Mouse (Mus musculus) spleen, postnatal 10 days (tissue): ENCODE results near the gene Arl4c.

Experiments
- DNase-seq, 2 experiments: peaks; one replicate each; pipeline ENCODE4 v3.0.0; 2021 to 2022; ENCODE audit warnings: low spot score in 2 of 2

Arl4c gene

DNA sequence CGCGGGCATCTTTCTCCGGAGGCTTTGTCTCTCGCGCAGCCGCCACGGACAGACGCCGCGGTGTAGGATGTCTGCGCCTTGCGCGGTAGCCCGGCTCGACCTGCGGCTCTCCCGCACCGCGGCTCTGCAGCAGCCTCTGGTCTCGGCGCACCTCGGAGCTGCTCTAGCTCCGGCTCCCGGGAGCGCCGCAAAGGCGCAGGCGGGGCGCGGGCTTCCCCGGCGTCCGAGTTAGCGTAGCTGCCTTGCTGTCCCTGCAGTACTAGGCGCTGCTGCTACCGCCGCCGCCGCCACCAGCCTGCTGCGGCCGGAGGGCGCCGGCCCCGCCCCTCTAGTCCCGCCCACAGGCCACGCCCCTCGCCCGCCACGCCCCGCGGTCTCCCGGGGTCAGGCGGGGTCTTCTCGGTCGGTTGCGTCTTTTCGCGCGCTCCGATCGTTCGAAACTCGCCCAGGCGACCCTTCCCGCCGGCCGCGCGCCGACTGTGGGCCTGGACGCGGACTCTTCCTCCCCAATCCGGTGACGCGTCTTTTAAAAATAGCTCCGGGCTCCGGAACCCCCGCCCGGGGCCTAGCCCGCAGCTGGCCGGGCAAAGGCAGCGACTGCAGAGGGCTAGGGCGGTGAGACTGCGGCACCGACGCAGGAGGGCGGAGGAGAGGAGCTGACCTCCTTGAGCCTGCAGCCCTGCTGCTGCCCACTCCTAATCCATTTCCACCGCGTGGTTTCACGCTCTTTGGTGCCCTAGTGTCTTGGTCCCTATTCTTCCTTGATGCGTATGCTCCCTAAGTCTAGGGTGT is at the start of gene Arl4c:
Gene Arl4c, minus strand, starts transcription at position 352 of the 792 bp plus-strand sequence.
- DNase-seq = peak; percentile 66 to 74

DNA sequence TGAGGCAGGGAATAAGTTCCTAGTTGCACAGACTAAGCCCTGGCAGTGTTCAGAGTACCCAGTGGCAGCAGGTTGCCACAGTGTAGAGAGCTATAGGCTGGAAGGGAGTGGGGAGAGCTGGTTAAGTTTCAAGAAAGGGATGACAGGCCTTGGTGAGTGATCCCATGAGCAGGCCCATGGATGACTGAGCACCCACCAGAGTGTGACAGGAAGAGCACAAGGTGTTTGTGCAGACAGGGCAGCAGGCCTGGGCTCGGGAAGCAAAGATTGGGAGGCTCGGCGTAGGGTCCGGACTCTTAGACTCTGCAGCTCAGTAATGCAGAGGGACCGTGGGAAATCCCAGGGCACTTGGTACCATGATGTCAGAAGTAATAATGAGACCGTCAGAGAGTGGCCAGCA is 49.3 kb upstream of the Arl4c start:
- no peak for DNase-seq

DNA sequence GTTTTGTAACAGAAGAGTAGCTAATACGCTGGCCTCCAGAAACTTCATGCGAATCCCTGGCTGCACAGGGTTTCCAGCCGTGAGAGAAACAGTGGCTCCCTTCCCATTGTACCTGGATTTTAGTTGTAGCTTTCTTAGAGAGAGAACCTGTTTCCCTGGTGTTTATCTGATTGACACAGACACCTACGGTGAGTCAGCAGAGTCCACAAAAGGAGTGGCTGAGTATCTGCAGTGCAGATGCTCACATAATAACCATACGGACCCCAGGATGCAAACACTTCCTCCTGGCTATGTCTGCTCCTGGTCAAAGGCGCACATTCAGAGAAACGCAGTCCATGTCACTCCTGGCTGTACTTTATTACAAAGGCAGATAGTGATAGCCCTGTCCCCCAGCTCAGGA is 48.6 kb upstream of the Arl4c start:
- DNase-seq = no peak

DNA sequence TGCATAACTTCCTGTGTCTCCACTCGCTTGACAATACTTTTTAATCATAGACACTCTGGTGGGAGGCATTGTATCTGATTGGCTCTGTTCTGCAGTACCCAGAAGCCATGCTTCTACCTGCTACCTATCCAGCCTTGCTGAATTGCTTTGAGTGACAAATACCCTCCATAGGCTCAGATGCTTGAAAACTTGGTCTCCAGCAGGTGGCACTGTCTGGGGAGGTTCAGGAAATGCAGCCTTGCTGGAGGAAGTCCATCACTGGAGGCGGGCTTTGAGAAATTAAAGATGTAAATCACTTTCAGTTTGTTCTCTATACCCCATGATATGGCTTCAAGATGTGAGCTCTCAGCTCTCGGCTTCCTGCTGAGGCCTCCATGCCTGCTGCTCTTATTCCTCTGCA is 48.1 kb upstream of the Arl4c start:
- no peak for DNase-seq

DNA sequence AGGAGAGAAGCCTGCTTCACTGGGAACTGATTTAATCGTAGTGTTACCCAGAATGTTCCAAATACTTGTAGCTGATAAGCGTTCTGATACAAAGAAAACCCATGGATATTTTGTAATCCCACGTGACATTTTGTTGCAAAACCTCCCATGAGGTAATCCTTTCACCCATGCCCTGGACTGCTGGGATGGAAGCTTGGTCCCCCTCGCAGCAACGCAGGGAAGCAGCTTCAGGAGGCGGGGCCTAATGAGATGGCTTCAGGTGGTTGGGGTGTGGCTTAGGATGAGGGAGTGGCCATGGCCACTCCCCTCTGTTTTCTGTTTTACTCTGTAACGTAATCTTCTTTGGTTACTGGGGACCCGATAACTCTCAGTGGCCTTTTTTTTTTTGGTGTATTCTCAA is 47.1 kb upstream of the Arl4c start:
- no peak for DNase-seq

DNA sequence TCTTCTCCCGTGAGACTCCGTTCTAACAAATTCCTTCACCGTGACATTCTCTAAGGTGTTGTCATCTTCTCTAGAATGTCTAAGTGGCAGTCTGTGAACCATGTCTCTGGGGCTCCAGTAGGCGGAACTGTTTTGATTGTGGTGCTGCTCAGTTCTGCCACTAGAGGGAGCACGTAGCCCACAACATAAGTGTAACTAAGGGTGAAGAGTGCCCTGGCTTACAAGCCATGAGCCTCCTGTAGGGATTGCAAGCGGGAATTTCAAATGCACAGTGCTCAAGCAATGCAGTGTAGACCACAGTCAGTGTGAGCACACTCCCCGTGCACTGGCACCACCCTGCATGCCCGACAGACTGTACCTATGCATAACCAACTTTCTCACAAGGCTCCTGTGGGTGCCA is 43.2 kb upstream of the Arl4c start:
- peak; percentile 20 to 69 for DNase-seq

DNA sequence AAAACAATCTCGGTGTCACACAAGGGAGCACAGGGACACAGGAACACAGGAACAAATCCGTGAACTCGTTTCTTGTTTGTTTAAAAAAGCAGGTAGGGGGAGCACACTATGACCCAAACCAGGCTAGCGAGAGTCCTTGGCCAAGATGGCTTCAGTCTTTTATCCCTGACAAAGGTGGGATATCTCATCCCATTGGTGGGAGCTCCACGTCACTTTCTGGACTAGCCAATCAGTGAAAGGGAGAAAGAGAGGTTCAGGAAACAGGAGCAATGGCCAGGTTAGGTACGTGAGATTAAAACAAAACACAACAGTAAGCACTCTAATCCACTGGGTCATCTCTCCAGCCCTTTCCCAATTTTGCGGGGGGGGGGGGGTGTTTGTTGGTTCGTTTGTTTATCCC is 42.2 kb upstream of the Arl4c start:
- DNase-seq = no peak

DNA sequence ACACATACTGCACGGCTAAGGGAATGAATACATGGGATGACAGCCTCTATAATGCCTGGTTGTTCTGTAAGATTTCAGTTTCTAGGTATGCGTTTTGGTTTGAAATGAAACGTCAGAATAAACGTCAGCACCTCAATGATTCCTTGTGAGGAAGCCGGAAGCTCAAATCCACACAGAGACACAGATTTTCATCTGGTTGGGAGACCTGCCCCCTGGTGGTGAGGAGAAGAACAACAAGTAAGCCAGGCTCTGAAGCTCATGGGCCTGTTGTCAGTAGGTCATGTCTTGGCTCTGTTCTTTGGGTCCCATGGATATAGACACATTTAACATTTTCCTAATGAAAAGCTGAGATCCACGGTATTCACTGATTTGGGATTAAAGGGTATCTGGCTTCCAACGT is 40.4 kb upstream of the Arl4c start:
- peak in 1 of 2 experiments; percentile 52 for DNase-seq

DNA sequence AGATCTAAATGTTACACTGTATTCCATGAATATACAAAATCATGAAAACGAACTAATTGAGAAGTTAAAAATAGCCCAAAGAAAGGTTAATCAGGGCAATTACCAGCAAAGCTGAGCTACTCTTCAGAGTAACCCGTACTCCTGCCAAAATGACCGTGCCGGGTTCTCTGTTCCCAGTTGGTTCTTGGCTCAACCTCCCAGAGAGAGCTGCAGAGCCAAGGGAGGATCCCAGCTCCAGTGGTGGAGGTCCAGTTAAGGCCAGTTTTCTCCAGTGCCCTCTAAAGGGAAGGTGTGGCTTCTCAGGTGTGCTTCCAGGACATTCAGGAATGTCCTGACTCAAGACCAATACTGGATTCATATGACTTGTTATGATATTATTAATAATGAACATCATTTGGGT is 37.5 kb upstream of the Arl4c start:
- DNase-seq = no peak

DNA sequence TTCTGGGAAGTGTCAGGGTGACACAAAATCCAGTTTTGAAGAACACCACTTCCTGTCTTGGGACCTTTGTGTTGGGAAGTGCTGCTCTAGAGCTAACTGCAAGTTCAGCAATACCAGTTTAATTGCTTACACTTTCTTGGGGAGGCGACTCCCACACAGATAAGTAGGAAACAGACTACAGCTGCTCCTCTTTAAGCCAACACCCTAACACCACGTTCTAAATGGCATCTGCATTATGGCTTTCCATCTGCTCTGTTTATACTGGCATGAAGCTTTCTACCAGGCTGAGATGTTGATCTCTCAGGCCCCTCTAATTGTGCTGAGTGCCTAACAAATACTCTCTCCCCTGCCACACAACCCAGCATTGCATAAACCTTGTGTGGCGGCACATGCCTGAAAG is 36.9 kb upstream of the Arl4c start:
- DNase-seq = no peak

DNA sequence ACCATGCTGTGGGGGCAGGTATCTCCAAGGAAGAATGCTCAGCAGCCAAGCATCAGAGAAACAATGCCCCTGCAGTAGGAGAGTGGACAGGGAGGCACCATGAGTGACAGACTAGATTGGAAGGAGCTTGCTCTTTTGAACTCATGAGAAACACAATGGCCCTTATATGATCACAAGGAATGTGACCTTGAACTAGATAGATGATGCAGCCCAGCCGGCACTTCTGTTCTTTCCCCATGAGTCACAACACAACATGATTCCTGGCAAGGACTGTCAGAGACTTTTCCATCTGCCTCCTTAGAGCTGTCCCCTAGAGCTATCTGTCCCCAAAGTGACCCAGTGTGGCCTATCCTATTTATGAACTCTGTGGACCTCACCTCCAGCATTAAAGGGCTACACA is 27.5 kb upstream of the Arl4c start:
- no peak for DNase-seq

DNA sequence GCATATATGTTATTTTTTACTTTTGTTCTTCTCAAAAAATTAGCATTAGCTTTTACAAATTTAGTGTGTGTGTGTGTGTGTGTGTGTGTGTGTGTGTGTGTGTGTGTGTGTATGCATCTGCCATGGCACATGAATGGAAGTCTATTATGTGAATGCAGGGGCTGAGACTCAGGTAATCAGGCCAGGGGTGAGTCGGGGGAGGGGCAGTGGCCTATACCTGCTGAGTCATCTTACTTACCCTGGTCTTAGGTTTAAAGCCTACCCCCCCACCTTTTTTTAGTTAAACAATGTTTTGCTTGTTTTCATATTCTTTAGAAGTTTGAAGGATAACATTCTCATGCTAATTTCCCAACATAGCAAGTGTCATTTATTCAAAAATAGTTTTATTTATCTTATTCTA is 25.3 kb upstream of the Arl4c start:
- DNase-seq = no peak

DNA sequence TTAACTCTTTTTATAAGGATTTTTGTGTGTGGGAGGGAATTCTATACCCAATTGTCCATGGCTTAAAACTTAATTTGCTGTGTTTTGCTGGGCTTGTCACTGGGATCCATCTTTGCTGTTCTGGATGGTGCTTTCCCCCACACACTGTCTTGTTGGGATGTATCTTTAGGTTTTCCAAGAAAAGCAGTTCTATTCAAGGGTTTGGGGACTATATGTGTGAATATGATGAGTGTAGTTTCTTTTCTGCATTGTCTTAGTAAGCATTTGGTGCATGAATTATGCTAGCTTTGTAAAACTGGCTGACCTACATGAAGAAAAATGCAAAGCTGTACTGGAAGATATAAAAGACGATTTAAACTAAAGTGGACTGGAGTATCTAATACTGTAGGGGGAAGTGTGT is 23.7 kb upstream of the Arl4c start:
- no peak for DNase-seq

DNA sequence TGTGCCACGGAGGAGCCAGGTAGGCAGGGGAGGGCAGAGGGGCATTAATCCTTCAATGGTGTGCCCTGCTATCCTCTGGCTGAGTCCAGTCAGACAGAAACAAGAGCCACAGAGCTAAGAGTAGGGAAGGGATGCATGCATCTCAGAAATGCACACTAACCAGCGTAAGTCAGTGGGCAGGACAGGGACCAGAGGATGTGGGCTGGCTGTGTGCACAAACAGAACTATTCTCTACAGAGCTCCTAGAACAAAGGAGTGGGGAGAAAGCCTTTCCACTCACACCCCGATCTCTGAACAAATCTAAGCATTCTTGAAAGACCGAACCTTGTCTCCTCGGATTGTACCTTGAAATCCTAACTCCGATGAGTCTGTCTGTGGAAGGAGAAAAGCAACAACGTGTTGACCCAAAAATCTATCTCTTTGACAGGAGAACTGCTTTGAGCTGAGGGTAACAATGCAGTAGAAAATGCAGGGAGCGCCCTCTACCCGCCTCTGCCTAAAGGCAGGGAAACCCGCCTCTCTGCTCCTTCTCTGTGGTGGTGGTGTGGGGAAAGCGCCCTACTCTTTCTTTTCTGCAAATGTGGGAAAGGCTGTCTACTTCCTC is 18.7 kb upstream of the Arl4c start:
- DNase-seq = no peak

DNA sequence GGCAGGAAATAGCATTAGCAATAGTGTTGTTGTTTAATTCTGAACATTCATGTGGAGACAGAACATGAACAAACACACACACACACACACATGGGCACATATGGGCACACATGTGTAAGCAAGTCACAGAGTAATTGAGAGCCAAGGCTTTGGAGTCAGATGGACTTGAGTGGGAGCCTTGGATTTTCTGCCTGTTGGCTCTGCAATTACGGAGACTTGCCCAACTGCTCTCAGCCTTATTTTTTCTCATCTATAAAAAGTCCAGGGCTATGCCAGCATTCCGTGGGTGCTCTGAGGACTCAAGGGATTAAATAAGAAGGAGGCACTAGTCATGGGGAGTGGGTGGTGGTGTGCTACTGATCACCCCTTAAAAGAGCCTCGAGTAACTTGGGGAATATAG is 16.5 kb upstream of the Arl4c start:
- no peak for DNase-seq

DNA sequence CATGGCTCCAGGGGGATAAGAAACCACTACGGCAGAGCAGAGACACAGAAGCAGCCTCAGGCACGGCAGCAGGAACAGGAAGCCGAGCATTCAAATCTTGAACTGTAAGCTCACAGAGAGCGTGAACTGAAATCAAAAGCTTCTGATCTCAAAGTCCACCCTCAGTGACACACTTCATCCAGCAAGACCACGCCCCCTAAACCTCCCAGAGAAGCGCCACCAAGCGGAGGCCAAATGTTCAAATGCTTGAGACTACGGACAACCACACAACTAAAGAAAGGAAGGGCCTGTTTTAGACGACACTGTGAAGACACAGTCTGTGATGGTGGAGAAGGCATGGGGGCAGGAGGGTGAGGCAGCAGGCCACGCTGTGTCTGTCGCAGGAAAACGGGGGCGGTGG is 15.7 kb upstream of the Arl4c start:
- DNase-seq = no peak

DNA sequence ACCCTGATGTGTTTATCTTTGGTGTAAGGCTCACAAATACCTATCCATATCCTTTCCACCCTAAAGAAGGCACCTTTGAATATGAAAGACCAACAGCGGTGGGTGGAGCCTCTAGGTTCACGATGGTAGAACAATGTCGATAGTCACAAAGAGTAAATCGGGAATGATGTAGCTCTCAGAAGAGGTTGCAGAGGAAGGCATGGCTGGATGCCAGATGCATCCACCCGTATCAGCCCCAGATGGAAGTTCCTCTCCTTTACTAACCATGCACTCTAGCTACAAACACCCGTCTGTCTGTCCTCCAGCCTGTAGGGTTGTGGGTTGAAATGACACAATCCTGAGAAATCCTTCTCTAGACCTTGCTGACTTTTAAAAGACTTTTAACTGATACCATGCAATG is 10.0 kb upstream of the Arl4c start:
- no peak for DNase-seq

DNA sequence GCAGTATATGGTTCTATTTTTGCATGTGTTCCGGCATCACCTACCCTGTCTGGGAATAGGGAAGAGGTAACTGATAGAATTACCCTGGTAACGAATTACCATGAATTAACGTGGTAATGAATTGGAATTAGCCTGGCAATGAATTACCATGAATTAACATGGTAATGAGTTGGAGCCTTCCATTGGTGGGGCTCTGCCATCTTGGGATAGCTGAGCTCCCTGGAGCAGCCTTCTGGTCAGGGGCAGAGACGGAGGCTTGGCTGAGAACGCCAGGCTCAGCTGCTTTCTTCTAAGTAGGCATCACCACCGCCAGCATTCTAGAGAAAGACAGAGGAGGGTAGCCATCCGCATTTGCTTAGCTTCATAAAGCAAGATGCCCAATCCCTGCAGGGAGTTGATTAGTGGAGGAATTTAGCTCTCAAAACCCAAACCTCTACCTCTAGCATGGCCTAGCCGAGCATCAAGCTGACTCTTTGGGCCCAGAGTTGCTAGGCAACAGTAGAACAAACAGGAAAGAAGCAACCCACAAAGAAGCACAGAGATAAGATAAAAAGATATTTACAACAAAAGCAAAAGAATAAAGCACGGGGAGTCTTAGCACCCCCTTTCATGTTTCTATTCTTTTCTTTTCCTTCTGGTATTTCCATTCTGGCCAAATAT is 6.8 kb upstream of the Arl4c start:
- DNase-seq = no peak

DNA sequence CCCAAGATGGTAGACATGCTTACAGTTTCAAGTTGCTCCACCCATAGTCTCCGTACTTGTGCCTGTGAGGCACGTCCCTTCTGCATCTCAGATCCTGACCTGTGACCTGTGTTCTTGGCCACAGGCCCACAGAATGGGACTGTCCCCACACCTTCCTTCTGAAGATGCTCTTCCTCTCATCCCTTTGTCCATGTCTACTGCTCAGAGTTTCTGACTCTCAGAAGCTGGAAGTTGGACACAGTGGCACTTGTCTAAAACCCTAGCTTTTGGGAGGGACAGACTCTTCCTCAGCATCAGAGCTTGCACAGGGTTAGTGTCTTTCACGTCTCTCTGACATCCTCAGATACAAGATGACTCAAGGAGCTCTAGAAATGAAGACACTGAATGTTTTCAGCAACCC is 6.2 kb upstream of the Arl4c start:
- no peak for DNase-seq

DNA sequence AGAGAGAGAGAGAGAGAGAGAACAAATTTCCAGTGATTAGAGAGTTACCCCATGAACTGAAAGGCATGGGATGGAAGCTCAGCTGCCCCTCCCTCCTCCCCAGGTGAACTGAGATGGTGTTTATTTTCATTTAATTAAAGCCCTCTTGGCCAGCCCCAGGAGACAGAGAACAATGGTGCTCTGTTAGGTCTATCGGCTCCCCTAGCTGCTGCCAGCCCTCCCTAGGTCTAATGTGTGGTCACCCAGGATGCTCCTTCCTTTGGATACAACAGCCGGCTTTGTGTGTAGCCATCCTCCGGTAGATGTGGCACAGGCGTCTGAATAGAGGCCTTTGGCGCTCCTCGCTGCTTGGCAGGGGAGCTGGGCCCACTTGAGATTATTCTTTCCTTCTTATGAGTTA is 5.5 kb upstream of the Arl4c start:
- DNase-seq = no peak

DNA sequence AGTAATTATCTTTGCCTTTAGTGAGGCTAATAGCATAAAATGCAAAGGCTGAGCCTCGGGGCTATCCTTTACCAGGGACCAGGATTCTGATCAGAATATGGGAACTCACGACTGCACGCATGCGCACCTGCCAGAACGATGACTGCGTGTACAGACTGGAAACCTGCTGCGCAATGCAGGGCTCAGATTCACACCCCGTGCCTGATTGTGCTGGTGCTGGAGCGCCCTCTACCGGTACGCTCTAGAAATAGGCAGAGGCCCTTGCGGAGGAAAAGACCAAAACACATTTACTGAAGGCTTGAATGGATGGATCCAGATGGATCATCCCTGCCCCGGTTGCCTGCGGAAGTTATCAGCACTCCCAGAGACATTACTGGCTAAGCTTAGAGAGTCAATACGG is 3.8 kb upstream of the Arl4c start:
- peak; percentile 63 to 87 for DNase-seq

DNA sequence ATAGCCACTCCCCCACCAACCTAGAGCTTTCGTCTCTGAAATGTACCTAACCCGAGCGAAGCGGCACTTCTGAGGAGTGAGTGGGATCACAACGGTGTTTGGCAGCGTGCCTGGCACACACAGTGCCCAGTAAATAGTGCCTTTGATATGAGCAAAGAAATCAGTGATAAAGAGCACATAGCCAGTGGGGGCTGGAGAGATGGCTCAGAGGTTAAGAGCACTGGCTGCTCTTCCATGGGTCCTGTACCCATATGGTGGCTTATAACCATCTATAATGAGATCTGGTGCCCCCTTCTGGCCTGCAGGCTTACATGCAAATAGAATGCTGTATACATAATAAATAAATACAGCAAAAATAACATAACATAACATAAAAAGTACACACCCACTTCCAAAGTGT is 3.0 kb upstream of the Arl4c start:
- DNase-seq = peak; percentile 12 to 63
